Comparison of ENCODE assay signal across 16 mouse cellular contexts in genomic region chr14:61390586-61390985, GRCm38 (mm10).
"Had no signal": no experiment of that assay in that cellular context is flagged by ENCODE, and none has a peak within 500 bp of the region (broad histone marks: within the 10 kb centered on the region; RNA-seq: fewer than 3 reads in every experiment).

No protein-coding gene starts in this region.

- H3K9me3 ChIP-seq: kidney, embryonic 15.5 days; limb, embryonic 12.5 days; limb, embryonic 15.5 days; liver, embryonic 13.5 days; midbrain, embryonic 13.5 days had no signal

- H3K4me1 ChIP-seq: kidney, embryonic 15.5 days; limb, embryonic 12.5 days; limb, embryonic 15.5 days; liver, embryonic 13.5 days; midbrain, embryonic 13.5 days had no signal

- DNase-seq: kidney, adult 2 months; kidney, postnatal 10 days; kidney, postnatal 36 days; layer of hippocampus, postnatal 36 days; left cerebral cortex, postnatal 4 days; liver, embryonic 13.5 days; lung, adult 2 months; thymus, postnatal 25 days had no signal

- H3K9ac ChIP-seq: kidney, embryonic 15.5 days; limb, embryonic 12.5 days; limb, embryonic 15.5 days; liver, embryonic 13.5 days; midbrain, embryonic 13.5 days had no signal

- H3K27ac ChIP-seq: kidney, embryonic 15.5 days; left cerebral cortex, adult 2 months; limb, embryonic 12.5 days; limb, embryonic 15.5 days; liver, embryonic 13.5 days; macrophage; midbrain, embryonic 13.5 days; stomach, postnatal 0 days had no signal

- H3K4me3 ChIP-seq: kidney, embryonic 15.5 days; left cerebral cortex, adult 2 months; limb, embryonic 12.5 days; limb, embryonic 15.5 days; liver, embryonic 13.5 days; midbrain, embryonic 13.5 days had no signal

- ATAC-seq: midbrain, embryonic 13.5 days; midbrain, embryonic 16.5 days had no signal

- H3K27me3 ChIP-seq: kidney, embryonic 15.5 days; limb, embryonic 12.5 days; limb, embryonic 15.5 days; liver, embryonic 13.5 days; midbrain, embryonic 13.5 days had no signal

- H3K4me2 ChIP-seq: kidney, embryonic 15.5 days; limb, embryonic 12.5 days; limb, embryonic 15.5 days; liver, embryonic 13.5 days; midbrain, embryonic 13.5 days had no signal
